Mouse (Mus musculus): ENCODE measurements at regions not wholly inside any gene's neighbourhood (a gene's known extent, or its start where the extent isn't known, plus 50 kb on each side); places are given as distances from the start of the nearest gene placed in this dataset.
"Not testable (repeated sequence)": the region's sequence is repeated elsewhere in the genome, so short reads cannot be mapped to it uniquely, and the experiment has no call there.

- CTCF ChIA-PET: no interaction called here
These were observed 150.9 kb downstream of the Tpra1 start for GRCm38 (mm10) chr6:89052758-89053460.

- CTCF ChIA-PET: no interaction called here
These were observed 152.0 kb downstream of the Tpra1 start for GRCm38 (mm10) chr6:89054060-89054459.

GRCm38 (mm10) chr6:89059431-89059975 lies 157.5 kb downstream of the Tpra1 start:
- CTCF ChIA-PET: no interaction called here

- CTCF ChIA-PET: no interaction called here
These were observed 163.0 kb downstream of the Tpra1 start for GRCm38 (mm10) chr6:89064977-89065580.

GRCm38 (mm10) chr6:89066588-89066987 lies 164.5 kb downstream of the Tpra1 start:
- CTCF ChIA-PET: interaction anchor here (0.6 kb wide), 1 partner anchor 17 kb away, joined by 4 read pairs; no protein-coding TSS in a partner anchor

- CTCF ChIA-PET: no interaction called here
These were observed 166.2 kb downstream of the Tpra1 start for GRCm38 (mm10) chr6:89068286-89068685.

GRCm38 (mm10) chr6:89069108-89069507 lies 167.1 kb downstream of the Tpra1 start:
- CTCF ChIA-PET: no interaction called here

GRCm38 (mm10) chr6:89070011-89070410 lies 168.0 kb downstream of the Tpra1 start:
- CTCF ChIA-PET: no interaction called here

GRCm38 (mm10) chr6:89071766-89072165 lies 169.7 kb downstream of the Tpra1 start:
- CTCF ChIA-PET: no interaction called here

GRCm38 (mm10) chr6:89072569-89072968 lies 170.5 kb downstream of the Tpra1 start:
- CTCF ChIA-PET: no interaction called here

- CTCF ChIA-PET: no interaction called here
These were observed 179.7 kb downstream of the Tpra1 start for GRCm38 (mm10) chr6:89081624-89082300.

GRCm38 (mm10) chr6:89084437-89084836 lies 182.4 kb downstream of the Tpra1 start:
- CTCF ChIA-PET: interaction anchor here (0.7 kb wide), 1 partner anchor 18 kb away, joined by 4 read pairs; no protein-coding TSS in a partner anchor

GRCm38 (mm10) chr6:89085151-89085550 lies 183.1 kb downstream of the Tpra1 start:
- CTCF ChIA-PET: no interaction called here

GRCm38 (mm10) chr6:89087620-89088019 lies 185.6 kb downstream of the Tpra1 start:
- CTCF ChIA-PET: no interaction called here

- CTCF ChIA-PET: no interaction called here
These were observed 188.0 kb downstream of the Tpra1 start for GRCm38 (mm10) chr6:89090096-89090495.

- CTCF ChIA-PET: no interaction called here
These were observed 193.9 kb downstream of the Tpra1 start for GRCm38 (mm10) chr6:89095911-89096310.

GRCm38 (mm10) chr6:89097531-89097930 lies 195.5 kb downstream of the Tpra1 start:
- CTCF ChIA-PET: no interaction called here

GRCm38 (mm10) chr6:89119241-89119640 lies 217.2 kb downstream of the Tpra1 start:
- CTCF ChIA-PET: no interaction called here

GRCm38 (mm10) chr6:89121023-89121745 lies 219.1 kb downstream of the Tpra1 start:
- CTCF ChIA-PET: no interaction called here

- CTCF ChIA-PET: no interaction called here
These were observed 219.7 kb downstream of the Tpra1 start for GRCm38 (mm10) chr6:89121746-89122070.

- CTCF ChIA-PET: no interaction called here
These were observed 223.9 kb downstream of the Tpra1 start for GRCm38 (mm10) chr6:89125916-89126315.

GRCm38 (mm10) chr6:89128141-89128540 lies 226.1 kb downstream of the Tpra1 start:
- CTCF ChIA-PET: not testable (repeated sequence)
